Mouse (Mus musculus) liver, adult 2 months (tissue): ENCODE results near the gene Dpysl4. TPM values are rescaled to one million over a fixed set of nuclear protein-coding genes. Genes with fewer than 3 reads are reported as not detected.

ENCODE experiments used
- DNase-seq: peaks from one replicate; pipeline ENCODE4 v3.0.0-alpha.2; 2011; ENCODE audit warnings: low read depth, low spot score; ENCODE audit errors: extremely low read depth
- H3K27ac ChIP-seq: fragments of 200-500 bp; replicated peaks from 2 replicates; pipeline ENCODE4 v1.5.1; 2012; ENCODE audit warnings: low read depth, mild to moderate bottlenecking, control low read depth, inconsistent platforms, low read length; ENCODE audit not compliant: insufficient read depth
- H3K27me3 ChIP-seq: fragments of 200-500 bp; 2 replicates; pipeline ENCODE4 v1.6.1; 2012; ENCODE audit warnings: mild to moderate bottlenecking, moderate library complexity, low read length, inconsistent platforms; ENCODE audit not compliant: control insufficient read depth, insufficient read depth
- H3K36me3 ChIP-seq: fragments of 200-500 bp; 2 replicates; pipeline ENCODE4 v1.6.1; 2012; ENCODE audit warnings: low read length, inconsistent platforms; ENCODE audit not compliant: control insufficient read depth, insufficient read depth
- H3K4me1 ChIP-seq: fragments of 200-500 bp; 2 replicates; pipeline ENCODE4 v1.6.1; 2011; ENCODE audit warnings: low read length; ENCODE audit not compliant: control insufficient read depth, insufficient read depth
- H3K4me3 ChIP-seq: fragments of 200-500 bp; 2 replicates; pipeline ENCODE4 v1.5.1; 2011; ENCODE audit warnings: low read depth, mild to moderate bottlenecking, control low read depth, low read length, moderate library complexity; ENCODE audit not compliant: insufficient read depth
- H3K79me2 ChIP-seq: fragments of 200-500 bp; 2 replicates; pipeline ENCODE4 v1.6.1; 2012; ENCODE audit warnings: inconsistent platforms, mild to moderate bottlenecking, low read length, moderate library complexity; ENCODE audit not compliant: control insufficient read depth, insufficient read depth
- H3K9ac ChIP-seq: fragments of 200-500 bp; 2 replicates; pipeline ENCODE4 v1.6.1; 2012; ENCODE audit warnings: low read depth, mild to moderate bottlenecking, control low read depth, inconsistent platforms, low read length
- CTCF ChIP-seq: fragments of 200-500 bp; IDR thresholded peaks from 2 replicates; pipeline ENCODE4 v1.5.1; 2011; ENCODE audit warnings: low read depth, low read length, control low read depth
- POLR2A ChIP-seq: fragments of 200-500 bp; IDR thresholded peaks from 2 replicates; pipeline ENCODE4 v1.6.1; 2011; ENCODE audit warnings: low read length, control low read depth; ENCODE audit not compliant: insufficient read depth; ENCODE audit errors: extremely low read depth
- WGBS: fragments of 180-500 bp; shearing (Covaris S2); methylation state at CpG from one replicate; pipeline ENCODE4 v1.1.7; 2018; 5-methylcytosine and 5-hydroxymethylcytosine counted together
- polyA plus RNA-seq: library from polyadenylated mRNA; depleted of rRNA; stranded (reverse); fragments of >200 nt; gene quantifications from 2 replicates; pipeline ENCODE4 v1.2.3, GENCODE M21; 2012; rRNA removed
- total RNA-seq: library from RNA; depleted of rRNA; stranded (reverse); fragments of >200 nt; gene quantifications from 2 replicates; pipeline ENCODE4 v1.2.3, GENCODE M21; 2014; rRNA removed

The Dpysl4 gene
- total RNA-seq (0.28 TPM in 1 of 2 replicates, not detected in the other), polyA plus RNA-seq (0.07 and 0.11 TPM in 2 replicates)

- TF ChIP-seq POLR2A, result no peak
- no peak for TF ChIP-seq CTCF
- H3K79me2 ChIP-seq, result no peaks in the 10 kb centered on the region
- no peaks in the 10 kb centered on the region for H3K36me3 ChIP-seq
- peak within 1 kb of the TSS; percentile 51; the same call in 1 of the 2 replicates for H3K4me3 ChIP-seq
- H3K27me3 ChIP-seq, result peaks cover 10% of the 10 kb centered on the region; the same call in 1 of the 2 replicates
- no peak for DNase-seq
- no peaks in the 10 kb centered on the region for H3K4me1 ChIP-seq
- WGBS, result 7% methylated on average over 32 of the region's 32 CpGs
- no peak within 1 kb of the TSS for H3K27ac ChIP-seq
- no peak within 1 kb of the TSS for H3K9ac ChIP-seq
Measured at GRCm38 (mm10) chr7:139085629-139086194, at the start of gene Dpysl4. Gene Dpysl4 (plus strand): TSS chr7:139086001.

GRCm38 (mm10) chr7:139063406-139063805, 22.4 kb upstream of the Dpysl4 start:
- Histone ChIP-seq H3K4me1 (no peaks in the 10 kb centered on the region), H3K36me3 (no peaks in the 10 kb centered on the region), H3K9ac (no peak overlapping the region), H3K27ac (no peak overlapping the region), H3K79me2 (no peaks in the 10 kb centered on the region), H3K4me3 (no peak overlapping the region), H3K27me3 (no peaks in the 10 kb centered on the region)
- peak; percentile 10 for DNase-seq
- no peak for TF ChIP-seq POLR2A
- peak; percentile 67 for TF ChIP-seq CTCF
- 58% methylated on average over 4 of the region's 4 CpGs for WGBS

DNA sequence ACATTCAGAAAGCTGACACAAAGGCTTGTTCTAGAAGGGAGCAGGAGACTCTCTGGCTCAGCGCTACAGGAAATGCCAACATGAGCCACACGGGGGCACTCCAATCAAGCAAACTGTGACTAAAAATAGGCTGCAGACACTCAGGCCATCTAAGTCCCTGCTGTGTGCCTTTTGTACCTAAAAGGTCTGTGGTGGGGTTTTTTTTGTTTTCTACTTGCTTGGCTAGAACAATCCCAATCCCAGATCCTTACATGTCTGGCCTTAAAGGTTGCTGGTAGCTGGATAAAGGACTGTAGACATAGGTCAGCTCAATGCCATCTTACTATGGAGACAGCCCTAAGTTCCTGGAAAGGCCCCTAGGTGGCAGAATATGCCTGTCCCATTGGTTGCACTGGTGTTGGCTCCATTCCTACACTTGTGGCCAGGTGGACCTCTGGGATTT, 17.6 kb upstream of the Dpysl4 start:
- Histone ChIP-seq H3K9ac (no peak overlapping the region), H3K4me3 (no peak overlapping the region), H3K4me1 (no peaks in the 10 kb centered on the region), H3K79me2 (no peaks in the 10 kb centered on the region), H3K36me3 (no peaks in the 10 kb centered on the region), H3K27ac (no peak overlapping the region), H3K27me3 (no peaks in the 10 kb centered on the region)
- WGBS, result 3% methylated on average over 2 of the region's 2 CpGs
- peak; percentile 44 for DNase-seq
- no peak for TF ChIP-seq POLR2A
- peak; percentile 74 for TF ChIP-seq CTCF

- TF ChIP-seq POLR2A (no peak), CTCF (no peak)
- 65% methylated on average over 6 of the region's 6 CpGs for whole genome bisulfite sequencing
- no peak overlapping the region for H3K9ac ChIP-seq
- no peaks in the 10 kb centered on the region for H3K79me2 ChIP-seq
- no peaks in the 10 kb centered on the region for H3K27me3 ChIP-seq
- H3K27ac ChIP-seq, result no peak overlapping the region
- no peaks in the 10 kb centered on the region for H3K4me1 ChIP-seq
- H3K4me3 ChIP-seq, result no peak overlapping the region
- no peaks in the 10 kb centered on the region for H3K36me3 ChIP-seq
- DNase-seq, result no peak
Measured at GRCm38 (mm10) chr7:139074189-139074588, 11.6 kb upstream of the Dpysl4 start.

DNA sequence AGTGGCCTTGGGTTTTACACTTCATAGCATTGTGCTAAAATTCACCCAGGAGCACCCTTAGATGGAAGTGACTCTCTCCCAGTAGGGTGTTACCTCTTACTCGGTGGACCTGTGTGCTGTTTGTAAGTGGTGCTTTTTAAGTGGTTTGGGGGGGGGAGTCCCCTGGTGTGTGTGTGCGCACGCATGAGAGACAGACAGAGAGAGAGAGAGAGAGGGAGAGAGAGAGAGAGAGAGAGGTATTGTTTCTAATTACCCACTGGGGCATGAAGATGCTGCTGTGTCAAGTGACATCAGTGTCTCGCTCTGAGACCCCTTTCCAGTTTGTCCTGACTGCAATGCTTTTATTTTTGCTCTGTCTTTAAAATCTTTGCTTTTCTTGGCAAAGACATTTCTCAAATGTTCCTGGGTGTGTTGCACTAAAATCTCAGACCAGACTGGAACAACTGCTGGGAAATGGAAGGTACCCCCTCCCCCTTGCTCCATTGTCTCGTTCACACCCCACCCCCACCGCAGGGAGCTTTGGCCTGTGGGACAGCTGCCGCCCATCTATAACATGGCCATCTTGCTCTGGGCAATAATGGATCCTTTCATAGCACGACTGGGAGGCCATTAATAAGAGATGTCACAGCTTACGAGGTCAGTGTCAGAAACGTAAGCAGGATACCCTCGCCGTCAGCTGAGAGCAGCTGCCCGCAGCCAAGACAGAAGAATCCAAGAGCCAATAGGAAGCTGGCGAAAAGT, 10.6 kb upstream of the Dpysl4 start:
- no peak for DNase-seq

GRCm38 (mm10) chr7:139077283-139077682, 8.5 kb upstream of the Dpysl4 start:
- Histone ChIP-seq H3K36me3 (no peaks in the 10 kb centered on the region), H3K4me1 (no peaks in the 10 kb centered on the region), H3K4me3 (no peak overlapping the region), H3K27ac (no peak overlapping the region), H3K9ac (no peak overlapping the region), H3K79me2 (no peaks in the 10 kb centered on the region), H3K27me3 (0 out of 2 replicates have a peak, but pooled peaks cover 2% of the 10 kb centered on the region)
- 40% methylated on average over 7 of the region's 7 CpGs for WGBS
- TF ChIP-seq CTCF (no peak), POLR2A (no peak)
- no peak for DNase-seq

More for the DNA sequence above, 10.6 kb upstream of the Dpysl4 start:
- Histone ChIP-seq H3K36me3 (no peaks in the 10 kb centered on the region), H3K27ac (no peak overlapping the region), H3K4me3 (no peak overlapping the region), H3K79me2 (no peaks in the 10 kb centered on the region), H3K9ac (no peak overlapping the region), H3K4me1 (no peaks in the 10 kb centered on the region), H3K27me3 (0 out of 2 replicates have a peak, but pooled peaks cover 2% of the 10 kb centered on the region)
- TF ChIP-seq CTCF (no peak), POLR2A (no peak)
- WGBS, result 72% methylated on average over 14 of the region's 14 CpGs
